Mouse (Mus musculus) brain, embryonic 14.5 days (tissue): ENCODE measurements around the gene Pfas. TPM values are rescaled to one million over a fixed set of nuclear protein-coding genes. Genes with fewer than 3 reads are reported as not detected.
A peak's percentile ranks its signal among the peaks of the same experiment; 100 is the strongest.
"Not testable (repeated sequence)": the region's sequence is repeated elsewhere in the genome, so short reads cannot be mapped to it uniquely, and the experiment has no call there.

Experiments
- DNase-seq: peaks from one replicate; pipeline ENCODE4 v3.0.0-alpha.2; 2011; ENCODE audit warnings: low read depth
- CTCF ChIP-seq: fragments of 200-500 bp; IDR thresholded peaks from 2 replicates; pipeline ENCODE4 v1.5.1; 2012; ENCODE audit warnings: inconsistent platforms, mild to moderate bottlenecking, moderate library complexity, borderline replicate concordance; ENCODE audit not compliant: insufficient read depth, insufficient read length; ENCODE audit errors: extremely low read depth
- POLR2A ChIP-seq: fragments of 200-500 bp; IDR thresholded peaks from 2 replicates; pipeline ENCODE4 v1.6.1; 2012; ENCODE audit warnings: mild to moderate bottlenecking, inconsistent platforms, borderline replicate concordance; ENCODE audit not compliant: poor library complexity, insufficient read depth, insufficient read length, severe bottlenecking; ENCODE audit errors: extremely low read depth
- polyA plus RNA-seq: library from polyadenylated mRNA; depleted of rRNA; stranded (reverse); fragments of >200 nt; gene quantifications from 2 replicates; pipeline ENCODE4 v1.2.3, GENCODE M21; 2012

Gene Pfas
- polyA plus RNA-seq, 1 experiment, result 27.6 TPM

GRCm38 (mm10) chr11:69010400-69011323, 2.4 kb upstream of the Pfas start:
- TF ChIP-seq POLR2A, result no peak
- no peak for TF ChIP-seq CTCF
- DNase-seq, result no peak

- TF ChIP-seq CTCF (no peak), POLR2A (no peak)
- no peak for DNase-seq
Measured at GRCm38 (mm10) chr11:69009508-69009907, 1.2 kb upstream of the Pfas start.

GRCm38 (mm10) chr11:69006575-69006974, 1.7 kb downstream of the Pfas start:
- DNase-seq, result not testable (repeated sequence)

- DNase-seq, result no peak
- TF ChIP-seq CTCF (no peak), POLR2A (no peak)
Measured at GRCm38 (mm10) chr11:69005193-69005592, 3.1 kb downstream of the Pfas start.

GRCm38 (mm10) chr11:69003592-69003991, 4.7 kb downstream of the Pfas start:
- TF ChIP-seq POLR2A (no peak), CTCF (peak; percentile 27; the same call in 1 of the 2 replicates)
- no peak for DNase-seq

GRCm38 (mm10) chr11:69002782-69003181, 5.5 kb downstream of the Pfas start:
- DNase-seq, result not testable (repeated sequence)

- no peak for DNase-seq
- TF ChIP-seq POLR2A (no peak), CTCF (no peak)
Measured at GRCm38 (mm10) chr11:68997080-68997479, 11.2 kb downstream of the Pfas start.

- TF ChIP-seq POLR2A (no peak), CTCF (no peak)
Measured at GRCm38 (mm10) chr11:68994377-68994776, 13.9 kb downstream of the Pfas start.

GRCm38 (mm10) chr11:68993122-68993521, 15.1 kb downstream of the Pfas start:
- no peak for TF ChIP-seq CTCF
- TF ChIP-seq POLR2A, result no peak
- no peak for DNase-seq

More at GRCm38 (mm10) chr11:68994377-68994776, 13.9 kb downstream of the Pfas start:
- DNase-seq, result no peak

- TF ChIP-seq CTCF (no peak), POLR2A (no peak)
- no peak for DNase-seq
Measured at GRCm38 (mm10) chr11:68988341-68988740, 19.9 kb downstream of the Pfas start.

- peak; percentile 21 for DNase-seq
Measured at GRCm38 (mm10) chr11:68987365-68987882, 20.8 kb downstream of the Pfas start.

More at GRCm38 (mm10) chr11:68987365-68987882, 20.8 kb downstream of the Pfas start:
- no peak for TF ChIP-seq POLR2A
- no peak for TF ChIP-seq CTCF
